Mouse (Mus musculus) myocyte (in vitro differentiated cells): Measurements from ENCODE around the gene Gm10642.
A peak's percentile ranks its signal among the peaks of the same experiment; 100 is the strongest.

Source experiments
- CEBPB ChIP-seq: IDR thresholded peaks from 2 replicates; pipeline ENCODE4 v1.6.1; 2011; ENCODE audit warnings: mild to moderate bottlenecking, moderate library complexity; ENCODE audit not compliant: poor library complexity, insufficient read depth, severe bottlenecking
- E2F4 ChIP-seq: IDR thresholded peaks from one replicate; pipeline ENCODE4 v1.6.1; 2011; ENCODE audit warnings: mild to moderate bottlenecking, control low read depth, moderate library complexity; ENCODE audit not compliant: insufficient read depth
- MAX ChIP-seq: IDR thresholded peaks from one replicate; pipeline ENCODE4 v1.6.1; 2011; ENCODE audit warnings: low read depth, mild to moderate bottlenecking, control low read depth
- POLR2A ChIP-seq: IDR thresholded peaks from one replicate; pipeline ENCODE4 v1.6.1; 2011; ENCODE audit warnings: low read depth, mild to moderate bottlenecking, control low read depth, moderate library complexity; ENCODE audit not compliant: insufficient read length
- POLR2AphosphoS2 ChIP-seq: IDR thresholded peaks from one replicate; pipeline ENCODE4 v1.6.1; 2011; ENCODE audit warnings: low read depth, control low read depth; ENCODE audit not compliant: insufficient read length
- TCF12 ChIP-seq: IDR thresholded peaks from one replicate; pipeline ENCODE4 v1.6.1; 2011; ENCODE audit warnings: mild to moderate bottlenecking, control low read depth; ENCODE audit not compliant: poor library complexity, insufficient read depth, severe bottlenecking
- USF1 ChIP-seq: IDR thresholded peaks from one replicate; pipeline ENCODE4 v1.6.1; 2011; ENCODE audit warnings: low read depth, mild to moderate bottlenecking, control low read depth, moderate library complexity

GRCm38 (mm10) chr9:70656130-70657007 lies at the start of gene Gm10642:
- TF ChIP-seq POLR2A = no peak
- TF ChIP-seq E2F4 = no peak
- peak; percentile 54 for TF ChIP-seq USF1
- TF ChIP-seq MAX = no peak
- no peak for TF ChIP-seq TCF12
- TF ChIP-seq POLR2AphosphoS2 = no peak
- TF ChIP-seq CEBPB = no peak
